Mouse (Mus musculus) ovary, postnatal 10 days (tissue): ENCODE data around the gene Tmem123.

Experiments used
- DNase-seq: peaks from one replicate; pipeline ENCODE4 v3.0.0; 2022; ENCODE audit warnings: low spot score

Gene Tmem123

GRCm38 (mm10) chr9:7775986-7776385, 12.1 kb downstream of the Tmem123 start:
- no peak for DNase-seq

- DNase-seq, result no peak
These were observed 13.1 kb downstream of the Tmem123 start for GRCm38 (mm10) chr9:7776940-7777339.

- DNase-seq, result no peak
These were observed 13.8 kb downstream of the Tmem123 start for GRCm38 (mm10) chr9:7777652-7778051.

- no peak for DNase-seq
These were observed 14.9 kb downstream of the Tmem123 start for GRCm38 (mm10) chr9:7778771-7779170.

- no peak for DNase-seq
These were observed 15.9 kb downstream of the Tmem123 start for GRCm38 (mm10) chr9:7779786-7780185.

GRCm38 (mm10) chr9:7780250-7781150, 16.7 kb downstream of the Tmem123 start:
- no peak for DNase-seq

- DNase-seq, result no peak
These were observed 20.2 kb downstream of the Tmem123 start for GRCm38 (mm10) chr9:7783823-7784614.

- DNase-seq, result no peak
These were observed 20.8 kb downstream of the Tmem123 start for GRCm38 (mm10) chr9:7784615-7785012.

GRCm38 (mm10) chr9:7785396-7785795, 21.6 kb downstream of the Tmem123 start:
- no peak for DNase-seq

GRCm38 (mm10) chr9:7786086-7786485, 22.2 kb downstream of the Tmem123 start:
- no peak for DNase-seq

GRCm38 (mm10) chr9:7788411-7788810, 24.6 kb downstream of the Tmem123 start:
- no peak for DNase-seq

- no peak for DNase-seq
These were observed 26.1 kb downstream of the Tmem123 start for GRCm38 (mm10) chr9:7789764-7790575.

- no peak for DNase-seq
These were observed 26.8 kb downstream of the Tmem123 start for GRCm38 (mm10) chr9:7790580-7791084.

GRCm38 (mm10) chr9:7793561-7793960, 29.7 kb downstream of the Tmem123 start:
- no peak for DNase-seq

GRCm38 (mm10) chr9:7795581-7795980, 31.7 kb downstream of the Tmem123 start:
- no peak for DNase-seq

GRCm38 (mm10) chr9:7796129-7796864, 32.5 kb downstream of the Tmem123 start:
- no peak for DNase-seq

- DNase-seq, result no peak
These were observed 33.7 kb downstream of the Tmem123 start for GRCm38 (mm10) chr9:7797542-7797941.

- DNase-seq, result no peak
These were observed 34.7 kb downstream of the Tmem123 start for GRCm38 (mm10) chr9:7798555-7798954.

- no peak for DNase-seq
These were observed 41.3 kb downstream of the Tmem123 start for GRCm38 (mm10) chr9:7805101-7805506.

GRCm38 (mm10) chr9:7822758-7823157, 58.9 kb downstream of the Tmem123 start:
- DNase-seq, result no peak

GRCm38 (mm10) chr9:7824916-7825315, 61.1 kb downstream of the Tmem123 start:
- DNase-seq, result no peak
